Mouse (Mus musculus) myocyte (in vitro differentiated cells): ENCODE results near the gene Sel1l.

Experiments used
- E2F4 ChIP-seq: IDR thresholded peaks from one replicate; pipeline ENCODE4 v1.6.1; 2011; ENCODE audit warnings: mild to moderate bottlenecking, control low read depth, moderate library complexity; ENCODE audit not compliant: insufficient read depth
- MAX ChIP-seq: IDR thresholded peaks from one replicate; pipeline ENCODE4 v1.6.1; 2011; ENCODE audit warnings: low read depth, mild to moderate bottlenecking, control low read depth
- MYOG ChIP-seq, 3 experiments: IDR thresholded peaks; one replicate each; pipeline ENCODE4 v1.6.1; 2011; ENCODE audit warnings: control low read depth in 2 of 3, low read depth in 2 of 3, mild to moderate bottlenecking in 2 of 3; ENCODE audit not compliant: insufficient read length in 2 of 3, control insufficient read depth in 1 of 3, insufficient read depth in 1 of 3
- POLR2A ChIP-seq: IDR thresholded peaks from one replicate; pipeline ENCODE4 v1.6.1; 2011; ENCODE audit warnings: low read depth, mild to moderate bottlenecking, control low read depth, moderate library complexity; ENCODE audit not compliant: insufficient read length
- POLR2AphosphoS2 ChIP-seq: IDR thresholded peaks from one replicate; pipeline ENCODE4 v1.6.1; 2011; ENCODE audit warnings: low read depth, control low read depth; ENCODE audit not compliant: insufficient read length
- REST ChIP-seq: IDR thresholded peaks from one replicate; pipeline ENCODE4 v1.6.1; 2011; ENCODE audit warnings: mild to moderate bottlenecking, control low read depth, moderate library complexity; ENCODE audit not compliant: insufficient read depth, insufficient read length
- SRF ChIP-seq: IDR thresholded peaks from one replicate; pipeline ENCODE4 v1.6.1; 2011; ENCODE audit warnings: low read depth; ENCODE audit not compliant: control insufficient read depth, insufficient read length
- TCF12 ChIP-seq: IDR thresholded peaks from one replicate; pipeline ENCODE4 v1.6.1; 2011; ENCODE audit warnings: mild to moderate bottlenecking, control low read depth; ENCODE audit not compliant: poor library complexity, insufficient read depth, severe bottlenecking
- USF1 ChIP-seq: IDR thresholded peaks from one replicate; pipeline ENCODE4 v1.6.1; 2011; ENCODE audit warnings: low read depth, mild to moderate bottlenecking, control low read depth, moderate library complexity

GRCm38 (mm10) chr12:91798720-91799378 lies 50.1 kb downstream of the Sel1l start:
- TF ChIP-seq POLR2AphosphoS2 (no peak), MAX (no peak), POLR2A (no peak), TCF12 (no peak), REST (no peak), E2F4 (no peak), USF1 (no peak), MYOG (IDR thresholded peaks at IDR 0.05; ENCODE audit: control insufficient read depth in 1 of 3, insufficient read depth in 1 of 3, insufficient read length in 2 of 3, low read depth in 2 of 3) (no peak), SRF (no peak)
